ENCODE assay signal across 10 mouse cellular contexts in the genomic region with DNA sequence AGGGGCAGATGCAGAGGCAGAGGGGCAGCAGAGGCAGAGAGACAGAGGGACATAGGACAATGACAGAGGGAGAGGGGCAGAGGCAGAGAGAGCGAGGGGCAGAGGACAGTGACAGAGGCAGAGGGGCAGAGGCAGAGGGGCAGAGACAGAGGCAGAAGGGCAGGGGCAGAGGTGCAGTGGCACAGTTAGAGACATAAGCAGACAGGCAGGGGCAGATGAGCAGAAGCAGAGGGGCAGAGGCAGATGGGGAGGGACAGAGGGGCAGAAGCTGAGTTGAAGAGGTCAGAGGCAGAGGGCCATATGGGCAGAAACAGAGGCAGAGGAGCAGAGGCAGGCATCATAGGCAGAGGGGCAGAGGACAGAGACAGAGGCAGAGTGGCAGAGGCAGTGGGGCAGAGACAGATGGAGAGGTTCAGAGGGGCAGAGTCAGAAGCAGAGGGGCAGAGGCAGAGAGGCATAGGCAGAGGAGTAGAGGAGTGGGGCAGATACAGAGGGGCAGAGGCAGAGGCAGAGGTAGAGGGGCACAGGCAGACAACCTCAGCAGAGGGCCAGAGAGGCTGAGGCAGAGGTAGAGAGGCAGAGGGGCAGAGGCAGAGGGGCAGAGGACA. TPM values are rescaled to one million over a fixed set of nuclear protein-coding genes. Genes with fewer than 3 reads are reported as not detected.
DNase-seq lines count a peak whose midpoint lies in the region; ATAC-seq lines count a peak whose summit lies in the region.
"Had no signal": no experiment of that assay in that cellular context is flagged by ENCODE, and none has a peak within 500 bp of the region (broad histone marks: within the 10 kb centered on the region; RNA-seq: fewer than 3 reads in every experiment).

No protein-coding gene starts in this region.

- 75% methylated on average over 1 of the region's 1 CpGs for WGBS in embryonic facial prominence, embryonic 15.5 days
- 44% methylated on average over 1 of the region's 1 CpGs for WGBS in hindbrain, embryonic 14.5 days
- WGBS in midbrain, embryonic 13.5 days, result 55% methylated on average over 1 of the region's 1 CpGs

- no peak overlapping the region for H3K4me2 ChIP-seq in embryonic facial prominence, embryonic 15.5 days (replicated peaks)
- no peak overlapping the region for H3K4me2 ChIP-seq in hindbrain, embryonic 14.5 days (replicated peaks)
- no peak overlapping the region for H3K4me2 ChIP-seq in midbrain, embryonic 13.5 days (replicated peaks)

- no peak overlapping the region for H3K27ac ChIP-seq in embryonic facial prominence, embryonic 15.5 days (replicated peaks)
- no peak overlapping the region for H3K27ac ChIP-seq in hindbrain, embryonic 14.5 days
- H3K27ac ChIP-seq in midbrain, embryonic 13.5 days, result no peak overlapping the region

- no peaks in the 10 kb centered on the region for H3K4me1 ChIP-seq in embryonic facial prominence, embryonic 15.5 days
- H3K4me1 ChIP-seq in hindbrain, embryonic 14.5 days (replicated peaks; ENCODE audit: control insufficient read depth, insufficient read depth, low read length), result no peaks in the 10 kb centered on the region
- no peaks in the 10 kb centered on the region for H3K4me1 ChIP-seq in midbrain, embryonic 13.5 days (replicated peaks)

- H3K9me3 ChIP-seq in embryonic facial prominence, embryonic 15.5 days (replicated peaks), result no peaks in the 10 kb centered on the region
- no peaks in the 10 kb centered on the region for H3K9me3 ChIP-seq in hindbrain, embryonic 14.5 days (ENCODE audit: control insufficient read depth, low read length)
- no peaks in the 10 kb centered on the region for H3K9me3 ChIP-seq in midbrain, embryonic 13.5 days

- no peak overlapping the region for H3K9ac ChIP-seq in embryonic facial prominence, embryonic 15.5 days
- H3K9ac ChIP-seq in hindbrain, embryonic 14.5 days, result no peak overlapping the region
- H3K9ac ChIP-seq in midbrain, embryonic 13.5 days (replicated peaks), result no peak overlapping the region

- ATAC-seq in embryonic facial prominence, embryonic 15.5 days (ENCODE audit: insufficient number of reproducible peaks, low FRiP score, low TSS enrichment, low read depth), result peak; percentile 76
- peak; percentile 57; the same call in 1 of the 2 replicates for ATAC-seq in hindbrain, embryonic 14.5 days (ENCODE audit: low FRiP score)
- peak; percentile 83 for ATAC-seq in midbrain, embryonic 13.5 days

- intact Hi-C loops in heart, postnatal 36 days (cut with DNase I), result no loop called here

- H3K4me3 ChIP-seq in embryonic facial prominence, embryonic 15.5 days (replicated peaks), result no peak overlapping the region
- H3K4me3 ChIP-seq in hindbrain, embryonic 14.5 days (replicated peaks; ENCODE audit: low read length), result no peak overlapping the region
- H3K4me3 ChIP-seq in midbrain, embryonic 13.5 days (replicated peaks), result no peak overlapping the region

- peaks cover 3% of the 10 kb centered on the region for H3K27me3 ChIP-seq in embryonic facial prominence, embryonic 15.5 days
- H3K27me3 ChIP-seq in hindbrain, embryonic 14.5 days (ENCODE audit: control insufficient read depth, insufficient read depth, low read length), result peaks cover 14% of the 10 kb centered on the region; the same call in 1 of the 2 replicates
- H3K27me3 ChIP-seq in midbrain, embryonic 13.5 days, result peaks cover 38% of the 10 kb centered on the region

- peak; percentile 68 for DNase-seq in heart, adult 11 months
- DNase-seq in heart, postnatal 36 days, result no peak
- DNase-seq in hindbrain, embryonic 14.5 days (ENCODE audit: low spot score), result no peak
- no peak for DNase-seq in spleen, postnatal 10 days (ENCODE audit: low spot score in 2 of 2)
- no peak for DNase-seq in embryo, embryonic 11 days
- DNase-seq in urinary bladder, postnatal 14 days (ENCODE audit: low spot score), result no peak
- DNase-seq: kidney, adult 11 months; left cerebral cortex, postnatal 4 days had no signal

- no peaks in the 10 kb centered on the region for H3K36me3 ChIP-seq in embryonic facial prominence, embryonic 15.5 days
- H3K36me3 ChIP-seq in hindbrain, embryonic 14.5 days (replicated peaks; ENCODE audit: control insufficient read depth, insufficient read depth), result no peaks in the 10 kb centered on the region
- H3K36me3 ChIP-seq in midbrain, embryonic 13.5 days, result no peaks in the 10 kb centered on the region

RNA-seq across cellular contexts. Expression of a gene that starts 40.3 kb away (rescaled TPM):
- 10 to 100 TPM in 1 of 2 experiments, 1 to 10 TPM in 1; 9.5 to 12.4 TPM for total RNA-seq in heart, postnatal 36 days (2021)
- polyA plus RNA-seq in embryonic facial prominence, embryonic 15.5 days (2015; fragmentation: Nextera tagmentation; extraction: Ambion mirVana), result 22.1 and 24.9 TPM in 2 replicates
- polyA plus RNA-seq in hindbrain, embryonic 14.5 days (2014; fragmentation: Nextera tagmentation; extraction: Ambion mirVana), result 9.5 and 11.3 TPM in 2 replicates
- 12.2 and 13.3 TPM in 2 replicates for polyA plus RNA-seq in midbrain, embryonic 13.5 days (2015; fragmentation: Nextera tagmentation; extraction: Ambion mirVana)

RNA-seq across cellular contexts. Expression of a gene that starts 40.5 kb away (rescaled TPM):
- 10 to 100 TPM; 13.0 to 14.4 TPM for total RNA-seq in heart, postnatal 36 days (2021)
- 45.0 and 46.3 TPM in 2 replicates for polyA plus RNA-seq in embryonic facial prominence, embryonic 15.5 days (2015; fragmentation: Nextera tagmentation; extraction: Ambion mirVana)
- 42.3 and 47.6 TPM in 2 replicates for polyA plus RNA-seq in hindbrain, embryonic 14.5 days (2014; fragmentation: Nextera tagmentation; extraction: Ambion mirVana)
- polyA plus RNA-seq in midbrain, embryonic 13.5 days (2015; fragmentation: Nextera tagmentation; extraction: Ambion mirVana), result 47.1 and 50.1 TPM in 2 replicates
